Mouse (Mus musculus) hindbrain, postnatal 0 days (tissue): ENCODE results near the gene Slc6a12. TPM values are rescaled to one million over a fixed set of nuclear protein-coding genes. Genes with fewer than 3 reads are reported as not detected.

Experiments used
- ATAC-seq: fragments of 200-750 bp; cut with Nextera tagmentation; 2 replicates; pipeline ENCODE4 v1.8.0; 2017; ENCODE audit warnings: mild to moderate bottlenecking, moderate TSS enrichment, moderate library complexity
- DNase-seq: peaks from one replicate; pipeline ENCODE4 v3.0.0-alpha.2; 2015; ENCODE audit warnings: low spot score
- H3K27ac ChIP-seq: fragments of 300-500 bp; sonication (generic); 2 replicates; pipeline ENCODE4 v1.5.1; 2014; ENCODE audit warnings: mild to moderate bottlenecking
- H3K27me3 ChIP-seq: fragments of 300-500 bp; sonication (generic); 2 replicates; pipeline ENCODE4 v1.6.1; 2014; ENCODE audit warnings: low read length, mixed read lengths; ENCODE audit not compliant: insufficient read depth
- H3K36me3 ChIP-seq: fragments of 300-500 bp; sonication (generic); 2 replicates; pipeline ENCODE4 v1.6.1; 2014; ENCODE audit warnings: low read length, mixed read lengths; ENCODE audit not compliant: insufficient read depth
- H3K4me1 ChIP-seq: fragments of 300-500 bp; sonication (generic); 2 replicates; pipeline ENCODE4 v1.6.1; 2014; ENCODE audit warnings: antibody characterized with exemption, low read length, mixed read lengths; ENCODE audit not compliant: insufficient read depth
- H3K4me2 ChIP-seq: fragments of 300-500 bp; sonication (generic); 2 replicates; pipeline ENCODE4 v1.6.1; 2014; ENCODE audit warnings: low read depth, mild to moderate bottlenecking, low read length, moderate library complexity, mixed read lengths
- H3K4me3 ChIP-seq: fragments of 300-500 bp; sonication (generic); 2 replicates; pipeline ENCODE4 v1.5.1; 2014; ENCODE audit warnings: low read length
- H3K9ac ChIP-seq: fragments of 300-500 bp; sonication (generic); replicated peaks from 2 replicates; pipeline ENCODE4 v1.6.1; 2014; ENCODE audit warnings: mild to moderate bottlenecking, low read length, moderate library complexity, mixed read lengths
- H3K9me3 ChIP-seq: fragments of 300-500 bp; sonication (generic); 2 replicates; pipeline ENCODE4 v1.6.1; 2016; ENCODE audit warnings: low read length, mixed read lengths
- CTCF ChIP-seq: IDR thresholded peaks from 2 replicates; pipeline ENCODE4 v1.5.1; 2016; ENCODE audit warnings: antibody characterized with exemption, control low read depth, low read depth
- WGBS: fragments of 180-500 bp; shearing (Covaris S2); extraction: QIAGEN DNeasy Blood & Tissue Kit; methylation state at CpG from one replicate; pipeline ENCODE4 v1.1.7; 2014; 5-methylcytosine and 5-hydroxymethylcytosine counted together
- microRNA-seq, 2 experiments: library from miRNA; unstranded; fragments of <30 nt; microRNA quantifications; one replicate each; pipeline ENCODE4; 2016
- polyA plus RNA-seq: library from polyadenylated mRNA; unstranded; fragments of >200 nt; fragmentation: Nextera tagmentation; extraction: Ambion mirVana; gene quantifications from 2 replicates; pipeline ENCODE4 v1.2.1, GENCODE M21; 2015
- total RNA-seq: library from RNA; depleted of rRNA; stranded (reverse); fragments of >200 nt; gene quantifications from 2 replicates; pipeline ENCODE4 v1.2.3, GENCODE M21; 2014; rRNA removed

The Slc6a12 gene
- total and polyA plus RNA-seq, 2 experiments from 2014 or later, result 5.9 to 12.8 TPM

- DNase-seq, result no peak
- peaks cover 5% of the 10 kb centered on the region; the same call in 1 of the 2 replicates for H3K4me1 ChIP-seq
- no peak overlapping the region for H3K27ac ChIP-seq
- H3K9ac ChIP-seq, result no peak overlapping the region
- H3K36me3 ChIP-seq, result no peaks in the 10 kb centered on the region
- H3K4me2 ChIP-seq, result no peak overlapping the region
- no peaks in the 10 kb centered on the region for H3K9me3 ChIP-seq
- H3K27me3 ChIP-seq, result no peaks in the 10 kb centered on the region
- WGBS, result 88% methylated on average over 8 of the region's 8 CpGs
- ATAC-seq, result no peak
- no peak overlapping the region for H3K4me3 ChIP-seq
- no peak for TF ChIP-seq CTCF
Measured at GRCm38 (mm10) chr6:121405311-121405710, 62.4 kb downstream of the Slc6a12 start.

GRCm38 (mm10) chr6:121407571-121408011 lies 64.7 kb downstream of the Slc6a12 start:
- H3K36me3 ChIP-seq, result no peaks in the 10 kb centered on the region
- H3K4me2 ChIP-seq, result no peak overlapping the region
- peak; percentile 17 for DNase-seq
- no peak overlapping the region for H3K9ac ChIP-seq
- no peak overlapping the region for H3K4me3 ChIP-seq
- TF ChIP-seq CTCF, result no peak
- WGBS, result 18% methylated on average over 5 of the region's 5 CpGs
- H3K27ac ChIP-seq, result no peak overlapping the region
- ATAC-seq, result no peak
- no peaks in the 10 kb centered on the region for H3K9me3 ChIP-seq
- H3K4me1 ChIP-seq, result peaks cover 5% of the 10 kb centered on the region; the same call in 1 of the 2 replicates
- 0 out of 2 replicates have a peak, but pooled peaks cover under 1% of the 10 kb centered on the region for H3K27me3 ChIP-seq

- Histone ChIP-seq H3K36me3 (no peaks in the 10 kb centered on the region), H3K4me1 (no peaks in the 10 kb centered on the region), H3K9ac (no peak overlapping the region), H3K4me2 (peak overlapping the region; percentile 37), H3K27me3 (peaks cover 22% of the 10 kb centered on the region), H3K4me3 (peak overlapping the region; percentile 7; the same call in 1 of the 2 replicates), H3K9me3 (no peaks in the 10 kb centered on the region), H3K27ac (no peak overlapping the region)
- TF ChIP-seq CTCF, result no peak
- DNase-seq (no peak), ATAC-seq (peak; percentile 41; the same call in 1 of the 2 replicates)
- 16% methylated on average over 46 of the region's 46 CpGs for WGBS
Measured at GRCm38 (mm10) chr6:121412558-121413297, 69.9 kb downstream of the Slc6a12 start.

Small RNA genes lying within 50 kb of the gene (microRNA-seq; reads per million reads assigned to microRNA genes)
- 0 reads per million in 2 experiments for gene Gm24855

Other genes with a start within 250 kb of the Slc6a12 start
- gene Mical3, start 212.1 kb upstream of the Slc6a12 start, total RNA-seq, result 60.2 and 66.9 TPM in 2 replicates
- 19.3 and 19.8 TPM in 2 replicates for gene Mical3, start 212.1 kb upstream of the Slc6a12 start, polyA plus RNA-seq
- 23.3 and 26.5 TPM in 2 replicates for gene Pex26, start 159.4 kb upstream of the Slc6a12 start, total RNA-seq
- gene Pex26, start 159.4 kb upstream of the Slc6a12 start, polyA plus RNA-seq, result 10.2 and 11.2 TPM in 2 replicates
- 1.3 and 3.6 TPM in 2 replicates for gene Tuba8, start 132.4 kb upstream of the Slc6a12 start, total RNA-seq
- 2.0 and 2.6 TPM in 2 replicates for gene Tuba8, start 132.4 kb upstream of the Slc6a12 start, polyA plus RNA-seq
- gene Usp18, start 97.2 kb upstream of the Slc6a12 start, total RNA-seq, result 1.6 and 3.2 TPM in 2 replicates
- gene Usp18, start 97.2 kb upstream of the Slc6a12 start, polyA plus RNA-seq, result 2.7 and 3.5 TPM in 2 replicates
- gene Slc6a13, start 42.8 kb upstream of the Slc6a12 start, total RNA-seq, result 42.1 and 58.2 TPM in 2 replicates
- gene Slc6a13, start 42.8 kb upstream of the Slc6a12 start, polyA plus RNA-seq, result 55.4 and 60.7 TPM in 2 replicates
- gene Iqsec3, start 130.6 kb downstream of the Slc6a12 start, total RNA-seq, result 48.2 and 53.1 TPM in 2 replicates
- 10.6 and 10.7 TPM in 2 replicates for gene Iqsec3, start 130.6 kb downstream of the Slc6a12 start, polyA plus RNA-seq